Mouse (Mus musculus) leukemia stem cell, adult 10-12 weeks (primary cell): ENCODE measurements around the gene Tssk1. TPM values are rescaled to one million over a fixed set of nuclear protein-coding genes. Genes with fewer than 3 reads are reported as not detected.

Experiments used
- polyA plus RNA-seq: library from polyadenylated mRNA; stranded (reverse); fragments of >175 nt; gene quantifications from 2 replicates; pipeline ENCODE4 v1.2.3, GENCODE M21; 2012; ENCODE audit warnings: low replicate concordance

Gene Tssk1
- polyA plus RNA-seq = not detected in 2 replicates

DNA sequence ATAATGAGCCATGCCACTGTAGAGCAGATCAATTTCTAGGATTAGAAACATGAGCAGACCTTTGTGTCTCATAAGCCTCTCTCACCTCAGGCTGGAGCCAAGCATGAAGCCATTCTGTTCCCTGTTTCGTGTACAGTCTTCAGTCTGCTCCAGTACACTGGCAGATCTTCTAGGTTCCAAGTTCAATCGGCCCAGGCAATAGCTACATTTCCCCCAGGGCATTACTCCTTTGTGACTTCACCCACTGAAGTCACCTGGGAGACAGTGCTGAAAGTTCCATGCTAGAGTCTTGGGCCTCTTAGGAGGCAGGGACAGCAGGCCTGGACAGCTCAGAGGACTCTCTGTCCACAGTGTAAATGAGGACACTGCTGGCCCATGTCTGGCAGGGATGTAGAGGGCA lies at the start of gene Tssk1:
Gene Tssk1 (plus strand): TSS at position 301 of the 400 bp plus-strand sequence.

GRCm38 (mm10) chr16:17891567-17891959 lies 2.5 kb upstream of the Tssk1 start, which contains the start of gene Gm20518:
Gene Gm20518 (minus strand): TSS chr16:17891671.

GRCm38 (mm10) chr16:17898462-17898861 lies 4.4 kb downstream of the Tssk1 start, which contains the start of the genes Dgcr2 and Tssk2:
Gene Dgcr2 (minus strand): TSS chr16:17898562.
Gene Tssk2 (plus strand): TSS chr16:17898637.

GRCm38 (mm10) chr16:17911052-17911595 lies 17.1 kb downstream of the Tssk1 start, which contains the start of gene Ess2:
Gene Ess2 (minus strand): TSS chr16:17911348.

GRCm38 (mm10) chr16:17914307-17915249 lies 20.6 kb downstream of the Tssk1 start, which contains the start of gene Gsc2:
Gene Gsc2 (minus strand): TSS chr16:17915059.

DNA sequence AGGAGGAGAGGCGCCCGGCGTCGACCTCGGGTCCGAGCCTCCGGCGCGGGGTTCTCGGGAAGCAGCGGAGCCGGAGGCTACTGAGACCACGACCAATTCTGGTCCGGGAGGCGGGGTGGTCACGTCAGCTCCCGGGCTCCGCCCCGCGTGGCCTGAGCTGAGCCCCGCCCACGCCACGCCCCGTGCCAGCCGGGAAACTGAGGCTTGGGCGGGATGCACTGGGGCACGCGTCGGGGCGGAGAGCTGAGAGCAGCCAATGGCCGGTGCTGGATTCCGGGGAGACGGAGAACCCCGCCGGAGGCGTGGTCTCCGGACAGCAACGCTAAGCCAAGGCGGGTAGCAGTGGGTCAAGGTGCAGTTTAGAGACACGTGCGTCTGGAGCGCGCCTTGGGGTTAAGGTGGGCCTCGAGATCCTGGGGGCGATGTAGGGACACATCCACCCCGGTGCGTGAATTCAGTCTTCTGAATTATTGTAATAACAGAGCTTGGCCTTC lies 34.1 kb downstream of the Tssk1 start, which contains the start of gene Slc25a1:
Gene Slc25a1 (minus strand): TSS at position 133 of the 494 bp plus-strand sequence.

Other genes starting within 250 kb of the Tssk1 start
- 18.7 and 55.3 TPM in 2 replicates for gene Ccdc74a, start 247.8 kb upstream of the Tssk1 start, polyA plus RNA-seq
- gene Med15, start 161.3 kb upstream of the Tssk1 start, polyA plus RNA-seq = 147 and 310 TPM in 2 replicates
- 2.3 and 30.3 TPM in 2 replicates for gene Klhl22, start 134.6 kb upstream of the Tssk1 start, polyA plus RNA-seq
- gene Scarf2, start 96.9 kb upstream of the Tssk1 start, polyA plus RNA-seq = 3.8 and 4.0 TPM in 2 replicates
- not detected in 2 replicates for gene B830017H08Rik, start 61.1 kb upstream of the Tssk1 start, polyA plus RNA-seq
- gene Car15, start 55.9 kb upstream of the Tssk1 start, polyA plus RNA-seq = 1.8 and 5.4 TPM in 2 replicates
- 0.57 and 0.79 TPM in 2 replicates for gene Gm20518, start 2.6 kb upstream of the Tssk1 start, polyA plus RNA-seq
- gene Dgcr2, start 4.3 kb downstream of the Tssk1 start, polyA plus RNA-seq = 15.8 and 23.2 TPM in 2 replicates
- gene Tssk2, start 4.4 kb downstream of the Tssk1 start, polyA plus RNA-seq = 0.12 TPM in 1 of 2 replicates, not detected in the other
- 27.5 and 28.2 TPM in 2 replicates for gene Ess2, start 17.1 kb downstream of the Tssk1 start, polyA plus RNA-seq
- not detected in 2 replicates for gene Gsc2, start 20.8 kb downstream of the Tssk1 start, polyA plus RNA-seq
- 152 and 236 TPM in 2 replicates for gene Slc25a1, start 34.0 kb downstream of the Tssk1 start, polyA plus RNA-seq
- gene Vpreb2, start 86.2 kb downstream of the Tssk1 start, polyA plus RNA-seq = not detected in 2 replicates
- gene Dgcr6, start 158.6 kb downstream of the Tssk1 start, polyA plus RNA-seq = 26.8 and 39.3 TPM in 2 replicates
- gene Prodh, start 196.0 kb downstream of the Tssk1 start, polyA plus RNA-seq = 1.9 and 2.1 TPM in 2 replicates
- gene Rtn4r, start 233.4 kb downstream of the Tssk1 start, polyA plus RNA-seq = 0.93 and 1.7 TPM in 2 replicates